Mouse (Mus musculus) layer of hippocampus, adult 8-10 months (tissue): ENCODE data around the gene Ly6g. TPM values are rescaled to one million over a fixed set of nuclear protein-coding genes. Genes with fewer than 3 reads are reported as not detected.

Experiments
- total RNA-seq, 4 experiments: library from RNA; stranded (reverse); gene quantifications; 2 replicates each; pipeline ENCODE4 v1.2.4; 2022

Ly6g gene
- total RNA-seq, 4 experiments from 2014 or later: not detected

Other genes with a start within 250 kb of the Ly6g start
- under 1 TPM in 2 of 4 experiments, not detected in 2; 0.45 to 0.77 TPM for gene Ly6i, start 171.8 kb upstream of the Ly6g start, total RNA-seq
- gene Ly6a, start 157.2 kb upstream of the Ly6g start, total RNA-seq: 10 to 100 TPM; 21.7 to 27.8 (median 23.8) TPM
- 10 to 100 TPM; 52.0 to 65.9 (median 62.6) TPM for gene Ly6c1, start 106.4 kb upstream of the Ly6g start, total RNA-seq
- gene Ly6c2, start 43.3 kb upstream of the Ly6g start, total RNA-seq: 1 to 10 TPM in 3 of 4 experiments, under 1 TPM in 1; 0.43 to 3.8 (median 1.2) TPM
- not detected for gene BC025446, start 61.1 kb downstream of the Ly6g start, total RNA-seq
- gene Ly6f, start 113.2 kb downstream of the Ly6g start, total RNA-seq: not detected